Mouse (Mus musculus) R1 (cell line): ENCODE measurements around the gene Dctn3.
"Not testable (repeated sequence)": the region's sequence is repeated elsewhere in the genome, so short reads cannot be mapped to it uniquely, and the experiment has no call there.

Source experiments
- DNase-seq: peaks from one replicate; pipeline ENCODE4 v3.0.0-alpha.2; 2018; ENCODE audit warnings: low read depth, low spot score

Dctn3 gene

GRCm38 (mm10) chr4:41698421-41699016 lies 24.5 kb downstream of the Dctn3 start:
- not testable (repeated sequence) for DNase-seq

GRCm38 (mm10) chr4:41696930-41697841 lies 25.8 kb downstream of the Dctn3 start, which contains the start of gene Cntfr:
Gene Cntfr (minus strand): TSS chr4:41697089.
- DNase-seq: peak; percentile 76

- DNase-seq: not testable (repeated sequence)
Observed at GRCm38 (mm10) chr4:41696452-41696851, 26.5 kb downstream of the Dctn3 start.

GRCm38 (mm10) chr4:41695800-41696199 lies 27.2 kb downstream of the Dctn3 start:
- DNase-seq: not testable (repeated sequence)

GRCm38 (mm10) chr4:41693511-41693910 lies 29.5 kb downstream of the Dctn3 start:
- peak; percentile 87 for DNase-seq

GRCm38 (mm10) chr4:41690014-41690413 lies 33.0 kb downstream of the Dctn3 start:
- DNase-seq: not testable (repeated sequence)

GRCm38 (mm10) chr4:41688562-41688961 lies 34.4 kb downstream of the Dctn3 start:
- DNase-seq: not testable (repeated sequence)

- not testable (repeated sequence) for DNase-seq
Observed at GRCm38 (mm10) chr4:41685882-41686492, 37.0 kb downstream of the Dctn3 start.

- not testable (repeated sequence) for DNase-seq
Observed at GRCm38 (mm10) chr4:41684931-41685453, 38.0 kb downstream of the Dctn3 start.

- DNase-seq: not testable (repeated sequence)
Observed at GRCm38 (mm10) chr4:41684131-41684930, 38.6 kb downstream of the Dctn3 start.

GRCm38 (mm10) chr4:41683303-41683702 lies 39.7 kb downstream of the Dctn3 start:
- not testable (repeated sequence) for DNase-seq

- no peak for DNase-seq
Observed at GRCm38 (mm10) chr4:41682789-41683188, 40.2 kb downstream of the Dctn3 start.

- DNase-seq: no peak
Observed at GRCm38 (mm10) chr4:41681947-41682346, 41.0 kb downstream of the Dctn3 start.

GRCm38 (mm10) chr4:41681176-41681575 lies 41.8 kb downstream of the Dctn3 start:
- DNase-seq: no peak

- no peak for DNase-seq
Observed at GRCm38 (mm10) chr4:41679291-41679690, 43.7 kb downstream of the Dctn3 start.

GRCm38 (mm10) chr4:41678863-41679262 lies 44.1 kb downstream of the Dctn3 start:
- DNase-seq: no peak

GRCm38 (mm10) chr4:41677006-41677629 lies 45.9 kb downstream of the Dctn3 start:
- DNase-seq: no peak

GRCm38 (mm10) chr4:41676248-41677005 lies 46.5 kb downstream of the Dctn3 start:
- DNase-seq: peak; percentile 42

- DNase-seq: no peak
Observed at GRCm38 (mm10) chr4:41673186-41673585, 49.8 kb downstream of the Dctn3 start.

GRCm38 (mm10) chr4:41672522-41672963 lies 50.4 kb downstream of the Dctn3 start:
- DNase-seq: no peak
